Mouse (Mus musculus) B cell, adult (primary cell): Measurements from ENCODE around the gene Wipi1. TPM values are rescaled to one million over a fixed set of nuclear protein-coding genes. Genes with fewer than 3 reads are reported as not detected.

Experiments
- total RNA-seq: library from RNA; stranded (reverse); gene quantifications from 4 replicates; pipeline ENCODE4 v1.2.4, GENCODE M21; 2023; ENCODE audit not compliant: inconsistent age

Wipi1 gene
- 0.74 to 2.0 TPM (median 1.2 TPM) in 4 replicates for total RNA-seq

DNA sequence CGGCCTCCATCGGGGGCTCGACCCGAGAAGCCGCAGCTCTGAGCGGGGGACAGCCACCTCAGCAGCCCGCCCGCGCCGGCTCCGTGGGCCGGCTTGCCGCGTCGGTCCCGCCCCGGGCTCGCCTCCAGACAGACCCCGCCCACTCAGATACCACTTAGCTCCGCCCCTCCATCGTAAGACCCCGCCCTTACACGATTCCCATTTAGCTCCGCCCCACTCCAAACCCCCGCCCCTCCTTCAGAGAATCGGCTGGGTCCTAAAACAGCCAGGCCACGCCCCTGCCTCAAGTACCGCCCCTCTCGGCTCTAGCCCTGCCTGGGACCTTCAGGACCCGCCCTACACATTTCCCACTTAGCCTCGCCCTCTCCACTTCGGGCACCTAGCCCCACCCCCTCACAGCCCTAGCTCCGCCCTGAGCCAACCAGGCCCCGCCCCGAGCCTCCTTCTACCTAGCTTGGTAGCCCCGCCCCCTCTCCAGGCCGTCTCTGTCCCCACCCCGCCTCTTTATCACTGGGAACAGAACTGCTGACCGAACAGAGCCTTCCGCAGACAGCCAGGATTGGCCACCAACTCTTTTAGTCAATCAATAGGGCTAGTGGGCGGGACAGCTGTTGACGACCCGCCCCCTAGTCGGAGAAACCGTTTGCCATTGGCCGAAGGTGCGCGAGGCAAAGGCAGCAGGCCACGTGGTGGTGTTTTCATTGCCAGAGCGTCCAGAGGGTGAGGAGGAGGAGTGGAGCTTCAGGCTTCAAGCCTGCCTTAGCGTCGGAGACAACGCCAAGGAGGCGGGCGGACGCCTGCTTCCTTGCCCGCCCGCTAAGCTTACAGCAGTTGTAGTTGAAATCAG, at the start of gene Wipi1:
Gene Wipi1 (minus strand): TSS at position 665 of the 847 bp plus-strand sequence.

GRCm38 (mm10) chr11:109649206-109649605, 37.4 kb upstream of the Wipi1 start, which contains the start of gene Prkar1a:
TSS of gene Prkar1a (plus strand) at chr11:109649405.

Other genes with a start within 250 kb of the Wipi1 start
- gene Gna13, start 249.1 kb downstream of the Wipi1 start, total RNA-seq: 155 to 170 TPM (median 168 TPM) in 4 replicates
- gene 9930022D16Rik, start 198.1 kb downstream of the Wipi1 start, total RNA-seq: 0.75 to 1.4 TPM (median 0.86 TPM) in 4 replicates
- 28.3 to 37.9 TPM (median 36.5 TPM) in 4 replicates for gene Amz2, start 186.0 kb downstream of the Wipi1 start, total RNA-seq
- gene Arsg, start 138.6 kb downstream of the Wipi1 start, total RNA-seq: 1.6 to 4.7 TPM (median 3.0 TPM) in 4 replicates
- 105 to 121 TPM (median 108 TPM) in 4 replicates for gene Slc16a6, start 138.4 kb downstream of the Wipi1 start, total RNA-seq
- 280 to 302 TPM (median 289 TPM) in 4 replicates for gene Prkar1a, start 37.4 kb upstream of the Wipi1 start, total RNA-seq
- not detected in 4 replicates for gene Fam20a, start 110.3 kb upstream of the Wipi1 start, total RNA-seq
- not detected in 4 replicates for gene 1700012B07Rik, start 216.1 kb upstream of the Wipi1 start, total RNA-seq